Mouse (Mus musculus) NIH3T3 (cell line): ENCODE data around the gene Tlx3.

Experiments used
- DNase-seq: peaks from one replicate; pipeline ENCODE4 v3.0.0-alpha.2; 2012; ENCODE audit warnings: low read depth

Tlx3 gene

DNA sequence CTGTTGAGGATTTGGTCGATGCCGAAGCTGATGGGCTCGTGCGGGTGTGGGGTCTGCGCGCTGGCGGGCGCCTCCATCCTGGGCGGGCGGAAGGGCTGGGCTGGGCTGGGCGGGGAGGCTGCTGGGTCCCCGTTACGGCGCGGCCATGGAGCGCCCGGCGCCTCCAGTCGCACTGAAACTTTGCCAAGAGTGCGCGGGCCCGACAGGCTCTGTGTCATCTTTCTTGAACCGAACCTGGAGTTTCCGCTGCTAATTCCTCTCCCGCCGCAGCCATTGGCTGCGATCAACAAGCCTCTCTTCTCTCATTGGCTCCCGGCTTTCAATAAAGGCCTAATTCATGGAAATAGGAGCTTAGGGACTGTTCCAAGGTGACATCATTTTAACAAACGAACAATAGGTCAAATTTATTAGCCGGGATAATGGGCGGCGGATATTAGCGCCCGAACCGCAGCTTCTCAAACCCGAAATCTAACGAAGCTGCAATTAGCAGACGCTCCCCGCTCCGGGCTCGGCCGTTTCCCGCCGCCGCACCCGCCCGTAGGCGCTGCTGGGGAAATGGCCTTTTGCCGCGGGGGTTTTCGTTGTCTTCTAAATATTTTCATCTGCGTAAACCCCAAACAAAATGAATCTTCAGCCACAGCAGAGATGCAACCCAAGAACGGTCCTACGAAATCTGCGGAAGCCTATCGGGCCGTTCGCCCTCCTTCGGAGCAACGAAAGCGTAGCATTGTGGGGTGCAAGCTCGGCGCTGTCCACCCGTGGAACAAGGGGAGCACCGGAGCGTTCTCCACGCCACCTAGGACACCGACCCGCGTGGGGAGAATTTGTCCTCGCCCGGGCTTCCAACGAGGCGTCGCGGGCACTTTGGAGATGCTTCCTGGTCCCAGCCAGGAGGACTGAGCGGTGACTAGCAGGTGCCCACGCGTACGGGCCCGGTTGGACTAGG lies at the start of gene Tlx3:
TSS of gene Tlx3 (minus strand) at position 207 of the 946 bp plus-strand sequence.
- DNase-seq = no peak

DNA sequence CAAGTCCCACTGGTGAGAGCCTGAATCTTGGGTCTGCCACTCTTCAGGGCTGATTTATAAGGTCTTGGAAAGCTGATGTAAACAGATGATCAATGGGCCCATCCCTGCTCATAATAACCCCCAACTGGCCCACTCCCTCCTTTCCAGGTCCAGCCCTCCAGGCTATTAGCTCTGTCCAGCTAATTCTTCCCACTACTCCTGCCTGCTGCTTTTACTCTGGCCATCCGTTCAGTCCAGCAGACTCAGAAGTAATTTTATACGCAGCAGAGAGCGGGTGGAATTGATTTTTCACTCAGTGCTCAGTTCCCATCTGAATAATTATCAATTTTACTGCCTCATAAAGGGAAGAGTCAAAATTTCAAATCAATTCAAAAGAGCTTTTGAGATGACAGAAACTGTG lies 36.9 kb upstream of the Tlx3 start:
- DNase-seq = no peak

DNA sequence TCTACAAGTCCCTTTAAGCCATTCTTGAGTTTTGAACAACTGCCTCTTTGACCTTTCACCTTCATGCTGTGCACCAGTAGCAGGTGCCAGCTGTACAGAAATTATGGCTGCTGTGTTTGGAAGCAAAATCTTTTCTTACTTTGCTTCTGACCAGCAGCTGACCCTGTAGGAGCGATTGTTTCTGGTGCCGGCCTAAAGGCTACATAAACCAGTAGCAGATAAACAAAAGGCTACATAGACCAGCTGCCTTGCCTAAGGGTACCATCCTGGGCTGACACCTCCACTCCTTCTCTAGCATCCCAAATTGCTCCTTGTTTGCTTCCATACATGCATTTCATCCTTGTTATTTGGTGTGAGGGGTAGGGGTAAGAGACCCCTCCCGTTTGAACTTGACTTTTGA lies 30.7 kb upstream of the Tlx3 start:
- no peak for DNase-seq

DNA sequence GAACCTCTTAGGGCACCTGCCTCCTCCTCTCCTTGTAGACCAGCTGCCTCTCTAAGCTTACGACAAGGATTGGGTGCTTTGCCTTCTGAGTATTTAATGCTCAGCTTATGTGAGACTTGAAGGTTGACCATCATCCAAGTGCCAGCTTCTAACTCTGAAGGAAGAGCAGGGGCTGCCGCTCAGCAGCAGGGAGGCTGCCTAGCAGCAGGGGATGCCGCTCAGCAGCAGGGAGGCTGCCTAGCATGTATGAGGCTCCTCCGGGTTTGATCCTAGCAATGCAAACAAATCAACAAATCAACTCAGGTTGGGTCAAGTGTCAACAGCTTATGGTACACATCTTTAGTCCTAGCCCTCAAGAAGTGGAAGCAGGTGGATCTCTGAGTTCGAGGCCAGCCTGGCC lies 28.7 kb upstream of the Tlx3 start:
- no peak for DNase-seq

DNA sequence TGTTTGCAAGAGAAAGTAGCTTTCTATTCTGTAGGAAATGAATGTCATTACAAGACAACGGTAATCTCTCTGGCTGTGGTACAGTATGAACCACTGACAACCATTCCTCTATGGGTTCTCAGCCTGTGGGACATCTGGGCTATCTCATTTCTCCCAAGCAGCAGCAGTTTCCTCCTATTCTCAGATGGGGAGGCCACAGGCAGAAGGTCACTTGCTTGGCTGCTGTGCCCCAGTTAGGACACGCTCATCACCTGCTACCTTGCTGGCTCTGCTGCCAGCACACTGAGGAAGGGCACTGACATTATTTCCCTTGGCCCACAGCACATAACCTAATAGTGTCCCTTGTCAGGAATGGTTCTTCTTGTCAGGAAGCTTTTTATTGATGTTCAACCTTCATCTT lies 24.8 kb upstream of the Tlx3 start:
- no peak for DNase-seq

DNA sequence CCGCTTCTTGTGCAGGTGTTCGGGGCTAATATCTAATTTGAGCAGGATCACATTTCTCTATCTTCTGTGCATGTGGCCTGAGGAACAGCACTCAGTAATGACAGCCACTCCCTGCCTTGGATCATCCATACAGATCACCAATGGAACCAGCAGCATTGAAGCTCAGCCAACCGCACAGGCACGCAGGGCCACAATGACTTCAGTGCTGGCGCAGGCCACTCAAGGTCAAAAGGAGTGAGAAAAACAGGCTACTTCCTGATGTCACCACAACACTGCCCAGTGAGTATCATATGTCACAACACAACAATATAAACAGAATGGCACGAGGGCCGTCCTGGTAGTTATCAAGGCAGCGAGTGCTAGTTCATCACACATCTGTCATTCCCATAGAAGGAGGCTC lies 23.1 kb upstream of the Tlx3 start:
- no peak for DNase-seq

DNA sequence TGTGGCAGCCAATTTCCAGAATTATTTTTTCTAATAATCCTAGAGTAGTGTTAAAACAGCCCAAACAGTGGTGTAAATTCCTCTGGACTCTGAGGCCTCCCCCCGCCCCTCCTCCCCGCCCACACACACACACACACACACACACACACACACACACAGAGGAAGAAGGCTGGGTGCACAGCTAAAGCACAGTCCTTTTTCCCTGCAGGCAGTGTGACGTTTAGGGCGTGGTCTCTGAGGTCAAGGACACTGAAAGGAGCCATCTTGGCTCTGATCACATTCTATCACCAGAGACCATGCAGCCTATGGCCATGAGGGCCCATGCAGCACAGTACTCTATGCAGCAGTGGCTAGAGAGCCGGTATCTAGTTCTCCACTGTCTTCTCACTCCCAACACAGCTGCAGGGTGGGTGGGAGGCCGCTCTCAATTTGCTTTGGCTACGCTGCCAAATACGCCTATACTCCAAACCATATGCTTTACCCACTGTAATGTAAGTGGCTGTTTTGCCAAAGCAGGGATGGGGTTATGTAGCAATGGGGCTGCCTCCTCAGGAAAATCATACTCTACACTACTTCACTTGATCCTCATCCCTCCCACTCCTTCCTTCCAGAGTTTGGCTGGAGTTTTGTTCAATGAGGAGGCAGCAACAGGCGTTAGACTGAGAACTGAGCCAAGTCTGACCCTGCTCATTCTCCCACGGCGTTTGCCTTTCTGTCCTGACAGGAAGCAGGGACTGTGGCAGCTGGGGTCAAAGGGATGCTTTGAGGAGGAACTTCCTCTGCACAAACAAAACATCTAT lies 18.4 kb upstream of the Tlx3 start:
- DNase-seq = no peak

DNA sequence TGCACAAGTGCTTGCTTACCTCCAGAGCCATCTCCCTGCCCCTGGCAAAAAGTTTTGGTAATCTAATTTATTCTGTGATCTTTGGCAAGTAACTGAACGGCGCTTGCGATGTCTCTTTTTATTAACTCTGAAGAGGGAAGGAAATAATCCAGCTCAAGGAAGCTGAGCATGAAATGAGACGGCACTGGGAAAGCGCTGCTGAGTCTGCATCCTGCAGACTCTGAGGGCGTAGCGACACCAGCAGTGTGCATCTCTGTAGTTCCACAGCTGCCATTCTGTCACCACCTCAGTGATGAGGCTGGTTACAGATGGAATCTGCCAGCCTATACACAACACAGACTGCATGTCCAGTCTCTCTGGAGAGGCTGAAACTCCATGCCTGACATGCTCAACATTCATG lies 17.4 kb upstream of the Tlx3 start:
- no peak for DNase-seq

DNA sequence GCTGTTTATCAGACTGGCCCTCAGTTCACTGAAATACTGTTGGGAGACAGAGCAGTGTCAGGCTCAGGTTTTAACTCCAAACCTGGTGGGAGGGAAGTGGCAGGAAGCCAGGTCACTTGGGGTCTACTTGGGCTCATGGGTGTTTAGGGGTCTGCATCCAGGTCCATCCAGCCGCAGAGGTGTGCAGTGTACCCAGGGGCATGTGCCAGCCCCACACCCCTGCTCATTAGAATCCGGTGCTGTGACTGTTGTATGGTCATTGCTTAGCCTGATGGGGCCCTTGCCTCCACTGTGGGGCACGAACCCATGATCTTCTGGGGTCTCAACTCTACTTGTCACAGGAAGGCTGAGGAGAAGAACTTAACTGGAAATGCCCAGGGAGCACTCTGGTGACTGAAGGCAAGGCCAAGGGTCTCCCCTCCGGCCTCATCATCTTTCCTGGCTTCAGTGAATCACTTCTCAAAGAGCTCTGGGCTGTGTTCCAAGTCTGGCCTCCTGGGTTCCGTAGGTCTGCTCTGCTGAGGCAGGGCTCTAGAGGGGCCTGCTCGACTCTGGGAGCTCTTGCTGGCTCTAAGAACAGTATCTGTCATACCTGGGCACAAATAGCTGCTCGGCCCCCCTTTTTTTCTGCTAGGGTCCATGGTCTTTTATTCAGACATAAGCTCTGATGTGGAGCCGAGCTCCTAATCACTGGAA lies 14.1 kb upstream of the Tlx3 start:
- DNase-seq = peak; percentile 81

DNA sequence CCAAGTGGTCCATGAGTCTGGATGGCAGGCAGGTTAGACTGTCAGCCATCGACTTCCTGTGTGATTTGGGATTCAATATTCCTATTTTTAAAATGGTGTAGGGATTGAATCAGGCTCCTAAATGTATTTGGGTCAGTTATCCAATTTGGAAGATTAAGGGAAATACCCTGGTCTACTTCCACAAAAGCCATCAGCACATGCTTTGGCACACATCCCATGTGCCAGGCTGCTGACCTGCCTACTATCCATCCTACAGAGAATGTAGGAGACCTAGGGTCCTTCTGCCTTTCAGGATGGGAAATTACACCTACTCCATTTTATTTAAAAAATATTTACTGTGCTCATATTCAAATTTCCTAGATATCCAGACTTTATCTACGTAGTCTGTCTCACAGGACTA lies 4.0 kb upstream of the Tlx3 start:
- no peak for DNase-seq

DNA sequence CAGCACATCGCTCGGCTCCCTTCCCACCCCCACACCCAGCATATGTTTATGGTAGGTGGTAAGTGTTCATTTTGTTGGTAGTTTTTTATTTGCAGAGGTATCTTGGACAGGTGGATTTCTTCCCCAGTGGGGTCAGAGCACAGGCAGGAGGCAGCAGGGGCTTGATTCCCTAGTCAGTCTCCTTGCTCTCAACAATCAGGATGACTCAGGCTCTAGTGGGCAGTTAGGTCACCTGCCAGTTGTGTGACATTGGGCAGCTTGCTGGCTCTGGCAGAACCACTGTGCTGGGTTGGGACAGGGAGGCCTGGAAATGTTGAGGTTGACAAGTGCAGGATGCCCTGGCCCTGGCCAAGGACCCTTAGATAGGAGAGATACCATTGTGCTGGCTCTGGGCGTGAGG lies 1.6 kb upstream of the Tlx3 start:
- no peak for DNase-seq

DNA sequence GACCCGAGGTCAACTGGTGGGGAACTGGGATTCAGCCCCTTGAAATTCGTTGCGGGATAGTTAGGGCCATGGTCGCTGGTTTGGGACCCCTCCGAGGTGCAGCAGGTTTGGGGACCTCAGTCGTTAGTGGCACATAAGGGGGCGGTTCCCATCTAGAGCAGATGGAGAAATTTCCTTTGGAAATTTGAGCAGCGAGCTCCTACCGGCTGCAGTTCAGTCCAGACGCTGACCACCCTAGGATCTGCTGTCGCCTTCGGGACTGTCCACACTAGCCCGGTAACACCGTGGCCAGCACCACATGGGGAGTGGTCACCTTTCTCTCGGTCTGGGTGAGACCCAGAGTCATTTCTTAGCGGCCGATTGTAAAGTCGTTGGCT lies 928 bp upstream of the Tlx3 start:
- no peak for DNase-seq

DNA sequence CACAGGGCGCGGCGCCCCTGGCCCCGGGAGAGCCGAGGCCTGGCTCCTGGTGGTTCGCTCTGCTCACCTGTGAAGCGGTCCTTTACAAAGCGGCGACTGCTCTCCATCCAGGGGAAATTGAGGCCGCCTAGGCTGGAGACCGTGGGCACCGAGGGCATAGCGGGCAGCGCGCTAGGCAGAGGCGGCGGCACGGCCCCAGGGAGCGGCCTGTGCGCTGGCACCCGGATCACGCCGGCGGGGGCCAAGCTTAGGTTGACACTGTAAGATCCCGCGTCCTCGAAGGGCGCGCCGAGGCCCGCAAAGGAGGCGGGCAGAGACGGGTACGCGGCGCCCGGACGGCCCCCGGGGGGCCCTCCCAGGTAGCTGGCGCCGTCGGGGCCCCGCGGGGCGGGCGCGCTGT lies 417 bp downstream of the Tlx3 start:
- no peak for DNase-seq

DNA sequence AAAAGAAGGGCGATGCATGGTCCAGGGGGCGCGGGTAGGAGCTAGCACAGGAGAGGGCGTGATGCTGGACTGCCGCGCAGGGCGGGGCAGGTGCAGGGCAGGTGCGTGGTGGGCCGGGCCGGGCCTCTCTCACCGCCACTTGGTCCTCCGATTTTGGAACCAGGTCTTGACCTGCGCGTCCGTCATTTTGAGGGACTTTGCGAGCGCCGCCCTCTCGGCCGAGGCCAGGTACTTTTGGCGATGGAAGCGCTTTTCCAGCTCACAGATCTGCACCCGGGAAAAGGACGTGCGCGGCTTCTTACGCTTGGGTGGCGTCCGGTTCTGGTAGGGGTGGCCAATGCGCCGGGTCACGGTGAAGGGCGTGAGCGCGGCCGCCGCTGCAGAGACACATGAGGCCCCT lies 1.1 kb downstream of the Tlx3 start:
- DNase-seq = no peak

DNA sequence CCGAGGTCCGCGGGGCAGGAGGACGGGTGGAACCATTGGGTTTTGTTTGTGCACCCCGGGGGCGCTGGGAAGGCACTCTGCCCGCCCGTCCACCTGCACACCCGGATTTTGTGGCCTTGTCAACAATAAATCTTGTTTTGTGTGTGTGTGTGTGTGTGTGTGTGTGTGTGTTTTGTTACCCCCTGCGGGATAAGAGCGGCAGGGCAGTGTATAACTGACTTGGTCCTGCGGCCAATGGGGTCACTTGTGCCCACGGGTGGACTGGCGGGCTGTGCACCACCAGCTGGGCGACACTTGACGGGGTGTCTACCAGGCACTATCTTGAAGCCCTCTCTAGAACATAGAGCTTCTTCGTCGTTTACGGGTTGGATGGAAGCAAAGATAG lies 1.8 kb downstream of the Tlx3 start:
- DNase-seq = no peak

DNA sequence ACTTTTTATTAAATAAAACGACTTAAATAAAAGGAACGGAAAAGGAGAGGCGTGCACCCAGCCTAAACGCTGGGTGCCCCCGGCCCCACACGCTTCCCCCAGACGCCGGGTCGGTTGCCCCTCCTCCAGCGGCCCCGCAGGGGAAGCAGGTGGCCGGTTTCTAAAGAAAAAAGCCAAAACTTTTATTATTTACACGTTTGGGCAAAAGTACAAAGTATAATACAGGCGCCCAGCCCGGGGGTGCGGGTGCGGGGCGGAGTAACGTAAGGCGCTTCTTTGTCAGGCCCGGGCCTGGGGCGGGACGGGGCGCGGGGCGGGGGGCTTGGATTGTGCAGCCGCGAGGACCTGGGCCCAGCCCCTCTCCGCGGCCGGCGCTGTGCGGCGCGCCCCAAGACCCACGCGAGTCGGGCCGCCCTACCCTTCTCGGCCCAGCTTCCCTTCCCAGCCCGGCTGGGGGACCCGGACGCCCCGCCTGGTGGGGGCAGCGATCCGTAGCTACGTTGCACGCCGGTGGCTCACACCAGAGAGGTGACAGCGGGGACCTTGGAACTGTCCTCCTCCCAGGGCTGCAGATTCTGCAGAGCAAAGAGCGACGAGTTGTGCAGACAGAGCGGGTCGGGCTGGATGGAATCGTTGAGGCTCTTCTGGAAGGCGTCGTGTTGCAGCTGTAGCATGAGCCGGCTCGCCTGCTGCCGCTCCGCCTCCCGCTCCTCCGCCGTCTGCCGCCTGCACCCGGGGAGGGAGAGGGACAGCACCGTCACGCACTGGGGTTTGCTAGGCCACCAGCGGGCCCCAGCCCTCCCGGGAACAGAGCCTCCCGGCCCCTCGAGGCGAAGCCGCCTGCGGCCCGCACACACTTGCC lies 2.4 kb downstream of the Tlx3 start:
- no peak for DNase-seq

DNA sequence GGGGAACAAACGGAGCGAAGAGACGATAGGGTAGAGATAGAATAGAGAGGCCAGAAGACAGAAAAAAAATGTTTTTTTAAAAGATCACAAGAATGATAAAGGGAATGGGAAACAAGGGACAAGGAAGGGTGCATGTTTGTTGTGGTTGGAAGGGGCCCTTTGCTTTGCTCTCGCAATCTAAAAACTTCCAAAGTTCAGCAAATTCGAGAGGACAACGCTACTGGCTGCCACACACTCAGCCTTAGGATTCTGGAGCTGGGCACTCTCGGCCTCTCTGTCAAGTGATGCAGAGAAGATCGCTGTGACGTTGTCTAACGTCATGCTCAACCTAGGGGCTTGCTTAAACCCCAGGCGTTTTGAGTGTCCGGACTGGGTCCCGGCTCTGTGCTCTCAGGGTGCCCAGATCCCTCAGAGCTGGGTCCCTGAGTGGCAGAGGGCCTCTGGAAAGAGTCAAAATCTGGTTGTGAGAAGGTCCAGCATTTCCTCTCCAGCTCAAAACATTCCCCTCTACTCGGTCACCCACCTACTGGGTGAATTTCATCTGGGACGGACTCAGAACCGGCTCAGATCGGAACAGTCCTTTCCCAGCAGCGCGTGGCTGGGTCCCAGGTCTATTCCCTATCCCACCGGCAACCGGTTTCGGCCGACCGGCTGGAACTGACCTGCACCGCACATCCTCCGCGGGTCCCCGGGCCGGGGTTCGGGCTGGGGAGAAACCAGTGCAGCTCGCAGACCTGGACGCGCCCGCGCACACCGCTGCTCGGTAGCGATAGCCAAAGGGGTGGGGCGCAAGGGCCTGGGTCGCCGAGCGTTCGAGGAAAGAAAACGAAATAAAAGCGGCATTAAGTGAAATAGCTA lies 3.3 kb downstream of the Tlx3 start:
- DNase-seq = no peak

DNA sequence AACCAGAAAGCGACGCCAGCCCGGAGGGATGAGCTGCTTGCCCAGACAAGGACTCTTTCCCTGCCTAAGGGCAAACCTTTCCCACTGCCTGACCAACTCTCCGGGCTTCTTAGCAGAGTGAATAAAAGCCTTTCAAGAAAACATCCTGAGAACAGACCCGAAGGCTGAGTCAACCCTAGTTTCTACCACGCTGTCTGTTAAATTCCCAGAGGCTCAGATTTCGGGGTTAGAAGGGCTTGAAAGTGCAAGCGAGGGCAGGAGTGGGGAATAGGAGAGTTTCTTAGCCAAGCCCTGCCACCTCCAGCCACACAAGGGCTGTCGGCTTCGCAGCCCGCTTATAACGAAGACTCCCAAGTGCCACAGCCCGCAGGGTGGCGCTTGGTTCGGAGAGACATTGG lies 4.3 kb downstream of the Tlx3 start:
- DNase-seq = no peak

DNA sequence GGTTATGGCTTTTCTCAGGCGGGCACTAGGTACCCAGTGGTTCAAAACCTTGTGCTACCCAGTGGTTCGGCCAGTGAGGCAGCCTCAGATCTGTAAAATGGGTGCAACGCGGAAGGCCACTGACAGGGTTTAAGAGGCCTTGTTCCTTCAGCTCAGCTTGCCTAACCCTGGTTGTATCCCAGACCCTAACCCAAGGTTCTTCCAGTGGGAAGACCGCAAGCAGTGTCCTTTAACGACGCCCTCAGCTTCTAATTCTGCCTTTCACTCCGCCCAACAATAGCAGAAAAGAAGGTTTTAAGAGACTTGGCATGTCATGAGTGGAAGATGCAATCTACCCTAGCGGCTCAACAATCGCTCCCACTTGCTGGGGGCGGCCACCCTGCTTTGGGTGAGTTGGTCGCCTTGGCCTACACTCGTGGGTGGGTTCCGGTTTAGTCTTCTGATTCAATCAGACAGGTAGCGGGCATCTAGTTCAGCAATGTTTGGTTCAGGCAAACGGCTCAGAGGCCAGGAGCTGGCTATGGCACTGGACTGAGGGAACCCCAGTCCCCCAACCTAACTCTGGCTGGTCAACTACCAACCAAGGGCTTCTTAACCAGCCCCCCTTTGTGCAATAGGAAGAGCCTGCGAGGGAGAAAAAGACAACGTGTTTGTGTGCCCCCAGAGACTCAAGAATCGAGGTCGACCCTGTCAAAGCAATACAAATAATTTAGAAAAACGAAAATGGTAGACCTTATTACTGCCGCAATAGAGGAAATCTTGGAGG lies 4.9 kb downstream of the Tlx3 start:
- no peak for DNase-seq

DNA sequence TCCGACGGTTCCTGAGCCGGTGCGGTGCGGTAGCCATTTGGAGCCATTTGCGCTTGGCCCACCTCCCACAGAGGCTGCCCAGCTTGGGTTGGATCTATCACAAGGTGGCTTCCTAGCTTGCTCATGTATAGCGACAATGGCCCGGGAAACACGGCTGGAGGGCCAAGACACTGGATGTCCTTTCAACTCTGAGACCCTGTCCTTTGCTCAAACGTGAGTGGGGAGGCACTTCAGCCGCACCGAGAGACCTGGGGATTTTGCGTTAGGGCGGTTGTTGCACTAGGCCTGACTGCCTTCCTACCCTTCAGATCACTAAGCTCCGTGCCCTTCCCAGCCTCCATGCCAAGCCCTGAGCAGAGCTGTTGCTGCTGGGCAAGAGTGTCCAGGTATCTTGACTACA lies 5.7 kb downstream of the Tlx3 start:
- DNase-seq = no peak
